Mouse (Mus musculus): ENCODE results near the gene Dap.

DNA sequence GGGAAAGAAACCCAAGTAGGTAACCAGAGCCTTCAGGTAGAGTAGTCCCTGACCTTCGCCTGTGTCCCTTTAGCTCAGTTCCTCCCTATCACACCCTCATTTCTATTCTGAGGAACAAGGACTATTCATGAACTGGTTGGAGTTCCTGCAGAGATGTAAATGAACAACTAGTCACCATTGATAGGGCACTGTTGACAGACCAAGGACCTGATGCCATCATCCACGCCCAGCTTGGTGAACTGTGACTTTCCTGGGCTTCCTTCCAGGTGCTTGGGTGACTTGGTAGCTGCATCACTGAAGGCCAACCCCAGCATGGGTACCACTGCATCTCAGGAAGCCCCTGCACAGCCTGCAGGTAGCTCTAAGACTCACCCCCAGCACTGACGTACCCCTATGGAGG lies 58.2 kb downstream of the Dap start:
- TF ChIP-seq CTCF (IDR thresholded peaks at IDR 0.05; ENCODE audit: borderline replicate concordance, control insufficient read depth, extremely low read depth, insufficient read depth, low read length, poor library complexity) (no peak), POLR2A (IDR thresholded peaks at IDR 0.05; ENCODE audit: control insufficient read depth, extremely low read depth, insufficient read depth, low read length, poor library complexity) (no peak)
